Mouse (Mus musculus) granulocyte monocyte progenitor cell, adult 5-6 weeks (primary cell): Measurements from ENCODE around the gene Parg. TPM values are rescaled to one million over a fixed set of nuclear protein-coding genes. Genes with fewer than 3 reads are reported as not detected.
A peak's percentile ranks its signal among the peaks of the same experiment; 100 is the strongest.

ENCODE experiments used
- ATAC-seq: replicated peaks from 2 replicates; pipeline ENCODE4 v1.8.0; 2016; ENCODE audit warnings: mild to moderate bottlenecking, moderate TSS enrichment, inconsistent platforms; ENCODE audit not compliant: poor library complexity, severe bottlenecking
- total RNA-seq, 2 experiments: library from RNA; stranded (forward) in 1 of 2; stranded (reverse) in 1 of 2; fragments of 200-712, 200-1000 nt in 1 of 2; fragments of >200 nt in 1 of 2; fragmentation: Nextera tagmentation in 1 of 2; gene quantifications; 2 replicates each; pipeline ENCODE4 v1.2.3; 2014 to 2017

The Parg gene
- total RNA-seq, 2 experiments from 2014 or later: 27.6 to 145 TPM

DNA sequence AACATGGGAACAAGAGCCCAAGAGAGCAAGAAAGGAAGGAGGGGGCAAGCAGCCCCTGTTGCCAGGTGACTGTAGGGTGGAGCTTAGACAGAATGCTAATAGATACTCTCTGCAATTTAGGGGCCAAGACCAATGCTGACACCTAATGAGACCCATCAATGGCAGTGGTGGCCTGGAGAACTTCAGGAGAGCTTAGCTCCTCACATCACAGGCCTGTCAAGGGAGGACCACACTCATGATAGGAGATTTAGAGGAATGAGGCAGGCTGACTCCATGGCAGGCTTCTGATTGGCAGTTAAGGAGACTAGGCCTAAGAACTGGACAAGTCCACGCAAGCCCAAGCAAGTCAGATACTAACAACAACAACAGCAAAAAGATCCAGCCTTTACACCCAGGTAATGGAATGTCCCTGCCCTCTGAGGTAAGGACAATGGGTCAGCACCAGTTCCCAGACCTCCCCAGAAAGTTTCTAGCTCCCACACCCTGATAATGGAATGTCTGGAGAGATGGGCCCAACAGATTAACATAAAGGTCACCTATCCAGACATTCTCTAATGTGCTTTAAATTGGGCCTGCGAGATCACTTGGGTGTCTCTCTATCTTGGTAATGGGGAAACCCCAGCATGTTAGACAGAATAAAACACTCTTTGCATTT is 109.8 kb downstream of the Parg start:
- no peak for ATAC-seq

- ATAC-seq: no peak
Measured at GRCm38 (mm10) chr14:32317822-32318221, 116.1 kb downstream of the Parg start.

DNA sequence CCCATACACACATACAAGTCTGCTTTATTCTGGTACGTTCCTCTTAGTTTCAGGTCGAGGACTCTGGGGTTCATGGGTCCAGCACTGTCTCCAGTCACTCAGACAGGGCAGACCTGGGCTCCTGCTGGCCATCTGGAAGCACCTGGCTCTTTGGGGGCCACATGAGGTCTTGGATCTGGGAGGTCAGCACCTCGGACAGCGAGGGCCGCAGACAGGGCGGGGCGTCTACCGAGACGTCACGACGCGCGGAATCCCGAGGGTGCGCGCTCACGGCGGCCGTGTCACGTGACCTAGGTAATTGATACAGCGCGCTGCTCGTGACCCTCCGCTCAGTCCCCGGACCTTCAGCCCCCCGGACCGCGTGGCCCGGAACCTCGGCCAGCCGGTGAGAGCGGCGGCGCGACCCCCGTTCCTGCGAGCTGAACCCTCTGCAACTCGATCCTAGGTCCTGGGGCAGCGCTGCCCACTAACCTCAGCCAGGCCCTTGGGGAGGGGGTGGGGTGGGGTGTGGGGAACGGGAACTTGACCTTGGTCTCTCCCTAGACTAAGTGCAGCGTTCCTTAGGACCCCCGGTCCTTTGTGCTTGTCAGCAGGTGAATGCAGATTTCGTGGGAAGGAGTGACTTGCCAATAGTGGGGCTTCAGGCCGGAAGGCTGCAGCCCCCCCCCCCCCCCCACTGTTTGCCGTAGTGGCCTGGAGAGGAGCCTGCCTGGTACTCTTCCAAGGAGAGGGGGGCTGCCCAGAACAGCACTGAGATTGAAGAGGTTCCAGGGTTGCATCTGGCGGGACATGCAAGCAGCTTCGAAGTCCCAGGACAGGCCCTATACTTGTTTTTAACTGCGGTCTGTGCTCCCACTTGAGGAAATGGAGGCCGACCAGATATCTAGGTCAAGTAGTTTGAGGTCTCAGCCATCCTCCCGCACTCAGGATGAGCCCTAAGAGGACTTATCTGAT is 120.3 kb downstream of the Parg start, which contains the start of gene Ogdhl:
Gene Ogdhl, plus strand, starts transcription at position 288 of the 954 bp plus-strand sequence.
- peak; percentile 97 for ATAC-seq

- no peak for ATAC-seq
Measured at GRCm38 (mm10) chr14:32323221-32323620, 121.5 kb downstream of the Parg start.

- ATAC-seq: no peak
Measured at GRCm38 (mm10) chr14:32327366-32327765, 125.6 kb downstream of the Parg start.

DNA sequence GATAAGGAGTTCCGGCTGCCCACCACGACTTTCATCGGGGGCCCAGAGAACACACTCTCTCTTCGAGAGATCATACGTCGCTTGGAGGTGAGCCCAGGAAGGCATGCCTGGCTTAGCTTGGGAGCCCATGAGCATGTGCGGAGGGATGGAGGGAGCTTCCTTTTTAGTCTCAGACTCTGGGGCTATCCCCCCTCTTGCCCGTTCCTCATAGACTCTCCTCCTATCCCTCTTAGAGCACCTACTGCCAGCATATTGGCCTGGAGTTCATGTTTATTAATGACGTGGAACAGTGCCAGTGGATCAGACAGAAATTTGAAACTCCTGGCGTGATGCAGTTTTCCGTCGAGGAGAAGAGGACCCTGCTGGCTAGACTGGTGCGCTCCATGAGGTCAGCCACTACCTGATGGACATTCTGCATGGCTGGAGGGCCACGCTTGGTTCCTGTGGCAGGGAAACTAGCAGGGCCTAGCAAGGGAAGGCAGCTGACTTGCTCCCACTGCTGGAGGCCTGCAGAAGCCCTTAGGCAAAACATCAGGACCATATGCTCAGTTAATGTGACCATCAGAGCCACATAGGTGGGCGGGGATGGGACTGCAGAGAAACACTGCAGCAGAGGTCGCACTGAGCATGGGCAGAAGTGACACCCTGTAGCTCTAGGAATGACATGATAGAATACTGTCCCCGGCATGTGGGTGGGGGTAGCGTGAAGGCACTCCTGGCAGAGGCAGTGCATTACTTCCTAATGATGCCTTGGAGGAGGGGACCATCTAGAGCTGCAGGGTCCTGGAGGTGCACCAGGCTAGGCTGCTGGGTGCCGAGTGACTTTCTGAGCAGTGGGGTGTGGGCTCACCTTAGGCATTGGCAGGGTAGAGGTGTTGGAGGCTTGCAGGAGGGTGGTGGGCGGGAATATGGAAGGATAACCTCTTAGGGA is 131.0 kb downstream of the Parg start:
- no peak for ATAC-seq

DNA sequence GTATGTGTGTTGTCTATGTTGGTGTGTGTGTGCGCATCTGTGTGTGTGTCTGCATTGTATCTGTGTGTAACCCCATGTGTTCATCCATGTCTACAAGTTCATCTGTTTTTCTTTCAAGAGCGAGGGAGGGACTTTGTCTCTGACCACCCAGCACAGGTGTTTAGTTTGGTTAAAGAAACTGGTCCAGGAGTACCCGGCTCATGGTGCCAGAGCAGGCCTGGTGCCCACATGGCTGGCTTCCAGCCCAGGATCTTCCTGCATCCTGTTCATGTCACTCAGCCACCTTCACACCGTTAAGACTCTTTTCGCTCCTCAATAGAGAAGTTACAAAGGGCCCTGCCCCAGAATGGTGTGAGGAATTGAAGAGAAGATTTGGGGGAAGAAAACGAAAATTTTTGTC is 134.3 kb downstream of the Parg start:
- ATAC-seq: no peak

DNA sequence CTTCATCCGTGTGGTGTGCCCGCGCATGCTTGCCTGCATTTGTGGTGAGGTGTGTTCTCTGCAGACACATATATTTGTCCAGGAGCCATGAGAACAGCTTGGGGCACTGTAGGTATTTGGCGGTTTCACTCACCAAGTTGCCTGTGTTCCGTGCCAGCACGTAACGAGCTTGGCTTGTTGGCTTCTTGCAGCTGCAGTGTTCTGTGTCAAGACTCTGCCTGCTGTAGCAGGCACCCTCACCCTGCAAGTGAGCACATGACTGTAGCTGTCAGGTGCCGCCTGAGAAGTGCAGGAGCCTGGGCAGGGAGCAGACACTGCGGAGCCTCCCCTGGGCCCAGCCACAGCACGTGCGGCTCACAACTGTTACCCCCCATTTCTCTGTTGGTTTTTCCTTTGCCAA is 134.8 kb downstream of the Parg start:
- ATAC-seq: no peak

GRCm38 (mm10) chr14:32341823-32342222 is 140.1 kb downstream of the Parg start:
- ATAC-seq: no peak

DNA sequence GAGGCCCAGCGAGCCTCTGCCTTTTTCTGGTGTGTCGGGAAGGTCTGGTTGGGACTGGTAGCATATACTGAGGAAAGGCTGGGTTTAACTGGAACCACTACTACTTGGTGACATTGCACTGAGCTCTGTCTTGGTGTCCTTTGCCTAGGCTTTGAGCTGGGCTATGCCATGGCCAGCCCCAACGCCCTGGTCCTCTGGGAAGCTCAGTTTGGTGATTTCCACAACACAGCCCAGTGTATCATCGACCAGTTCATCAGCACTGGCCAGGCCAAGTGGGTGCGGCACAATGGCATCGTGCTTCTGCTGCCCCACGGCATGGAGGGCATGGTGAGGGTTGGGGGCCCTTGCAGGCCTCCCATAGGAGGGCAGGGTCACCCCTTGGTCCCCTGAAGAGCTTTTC is 142.4 kb downstream of the Parg start:
- no peak for ATAC-seq

- ATAC-seq: no peak
Measured at GRCm38 (mm10) chr14:32344694-32345093, 142.9 kb downstream of the Parg start.

Other genes with a start within 250 kb of the Parg start
- not detected in 2 replicates for gene Galnt15, start 173.0 kb upstream of the Parg start, total RNA-seq (2014; fragmentation: Nextera tagmentation)
- gene Galnt15, start 173.0 kb upstream of the Parg start, total RNA-seq (2017): not detected in 2 replicates
- 17.0 and 18.5 TPM in 2 replicates for gene Oxnad1, start 116.6 kb upstream of the Parg start, total RNA-seq (2014; fragmentation: Nextera tagmentation)
- gene Oxnad1, start 116.6 kb upstream of the Parg start, total RNA-seq (2017): 25.4 and 33.8 TPM in 2 replicates
- gene Dph3, start 116.2 kb upstream of the Parg start, total RNA-seq (2014; fragmentation: Nextera tagmentation): 80.2 and 102 TPM in 2 replicates
- 64.0 and 91.6 TPM in 2 replicates for gene Dph3, start 116.2 kb upstream of the Parg start, total RNA-seq (2017)
- gene Msmb, start 59.9 kb upstream of the Parg start, total RNA-seq (2014; fragmentation: Nextera tagmentation): not detected in 2 replicates
- gene Msmb, start 59.9 kb upstream of the Parg start, total RNA-seq (2017): not detected in 2 replicates
- gene Ncoa4, start 42.1 kb upstream of the Parg start, total RNA-seq (2014; fragmentation: Nextera tagmentation): 211 and 220 TPM in 2 replicates
- gene Ncoa4, start 42.1 kb upstream of the Parg start, total RNA-seq (2017): 230 and 232 TPM in 2 replicates
- 177 and 202 TPM in 2 replicates for gene Timm23, start 51 bp upstream of the Parg start, total RNA-seq (2014; fragmentation: Nextera tagmentation)
- gene Timm23, start 51 bp upstream of the Parg start, total RNA-seq (2017): 156 and 165 TPM in 2 replicates
- not detected in 2 replicates for gene Ogdhl, start 120.1 kb downstream of the Parg start, total RNA-seq (2014; fragmentation: Nextera tagmentation)
- gene Ogdhl, start 120.1 kb downstream of the Parg start, total RNA-seq (2017): 0.22 TPM in 1 of 2 replicates, not detected in the other
- gene 1700024G13Rik, start 186.4 kb downstream of the Parg start, total RNA-seq (2014; fragmentation: Nextera tagmentation): not detected in 2 replicates
- gene 1700024G13Rik, start 186.4 kb downstream of the Parg start, total RNA-seq (2017): not detected in 2 replicates